Mouse (Mus musculus) urinary bladder, postnatal 14 days (tissue): ENCODE results near the gene Rapgef1.
A peak's percentile ranks its signal among the peaks of the same experiment; 100 is the strongest.
"Not testable (repeated sequence)": the region's sequence is repeated elsewhere in the genome, so short reads cannot be mapped to it uniquely, and the experiment has no call there.

ENCODE experiments used
- DNase-seq: peaks from one replicate; pipeline ENCODE4 v3.0.0; 2021; ENCODE audit warnings: low spot score

The Rapgef1 gene

GRCm38 (mm10) chr2:29739368-29739767, 119.8 kb downstream of the Rapgef1 start:
- DNase-seq = no peak

GRCm38 (mm10) chr2:29741207-29741606, 121.7 kb downstream of the Rapgef1 start:
- no peak for DNase-seq

GRCm38 (mm10) chr2:29744256-29744655, 124.7 kb downstream of the Rapgef1 start:
- DNase-seq = no peak

- no peak for DNase-seq
These were observed 127.8 kb downstream of the Rapgef1 start for GRCm38 (mm10) chr2:29747188-29747782.

GRCm38 (mm10) chr2:29747852-29748251, 128.3 kb downstream of the Rapgef1 start:
- DNase-seq = no peak

GRCm38 (mm10) chr2:29748499-29748898, 129.0 kb downstream of the Rapgef1 start:
- no peak for DNase-seq

GRCm38 (mm10) chr2:29751497-29751896, 132.0 kb downstream of the Rapgef1 start, which contains the start of gene Gm13420:
TSS of gene Gm13420 (minus strand) at chr2:29751685.
- peak; percentile 53 for DNase-seq

- DNase-seq = no peak
These were observed 132.9 kb downstream of the Rapgef1 start for GRCm38 (mm10) chr2:29752397-29752796.

- no peak for DNase-seq
These were observed 136.2 kb downstream of the Rapgef1 start for GRCm38 (mm10) chr2:29755693-29756092.

- peak; percentile 71 for DNase-seq
These were observed 145.3 kb downstream of the Rapgef1 start for GRCm38 (mm10) chr2:29764831-29765230.

- peak; percentile 81 for DNase-seq
These were observed 148.6 kb downstream of the Rapgef1 start for GRCm38 (mm10) chr2:29767976-29768709.

- DNase-seq = peak; percentile 30
These were observed 149.4 kb downstream of the Rapgef1 start for GRCm38 (mm10) chr2:29768901-29769300.

- no peak for DNase-seq
These were observed 150.6 kb downstream of the Rapgef1 start for GRCm38 (mm10) chr2:29770162-29770561.

- DNase-seq = peak; percentile 51
These were observed 152.3 kb downstream of the Rapgef1 start for GRCm38 (mm10) chr2:29771611-29772461.

GRCm38 (mm10) chr2:29773323-29773722, 153.8 kb downstream of the Rapgef1 start:
- no peak for DNase-seq

GRCm38 (mm10) chr2:29781256-29781655, 161.7 kb downstream of the Rapgef1 start:
- DNase-seq = not testable (repeated sequence)

GRCm38 (mm10) chr2:29784290-29784689, 164.8 kb downstream of the Rapgef1 start:
- DNase-seq = no peak

- peak; percentile 90 for DNase-seq
These were observed 167.8 kb downstream of the Rapgef1 start, which contains the start of gene Coq4 for GRCm38 (mm10) chr2:29787104-29787917. TSS of gene Coq4 (plus strand) at chr2:29787493.

GRCm38 (mm10) chr2:29787937-29788681, 168.6 kb downstream of the Rapgef1 start, which contains the start of gene Trub2:
TSS of gene Trub2 (minus strand) at chr2:29788502.
- DNase-seq = peak; percentile 82
